Mouse (Mus musculus) hindbrain, embryonic 10.5 days (tissue): ENCODE results near the gene Ccdc96. TPM values are rescaled to one million over a fixed set of nuclear protein-coding genes. Genes with fewer than 3 reads are reported as not detected.

ENCODE experiments used
- polyA plus RNA-seq: library from polyadenylated mRNA; unstranded; fragments of >200 nt; fragmentation: Nextera tagmentation; extraction: Ambion mirVana; gene quantifications from 2 replicates; pipeline ENCODE4 v1.2.1, GENCODE M21; 2016

The Ccdc96 gene
- polyA plus RNA-seq, 1 experiment from 2014 or later = 4.0 TPM

Other genes with a start within 250 kb of the Ccdc96 start
- 7.5 and 10.5 TPM in 2 replicates for gene Sorcs2, start 86.4 kb upstream of the Ccdc96 start, polyA plus RNA-seq
- 58.4 and 59.3 TPM in 2 replicates for gene Grpel1, start 19.6 kb upstream of the Ccdc96 start, polyA plus RNA-seq
- gene Tada2b, start 303 bp upstream of the Ccdc96 start, polyA plus RNA-seq = 1.7 and 2.1 TPM in 2 replicates
- 37.1 and 44.4 TPM in 2 replicates for gene Tbc1d14, start 108.7 kb downstream of the Ccdc96 start, polyA plus RNA-seq
- 25.9 and 28.2 TPM in 2 replicates for gene D5Ertd579e, start 211.4 kb downstream of the Ccdc96 start, polyA plus RNA-seq